Mouse (Mus musculus): Measurements from ENCODE around the gene Tmem30b. TPM values are rescaled to one million over a fixed set of nuclear protein-coding genes. Genes with fewer than 3 reads are reported as not detected.

Gene Tmem30b
- polyA plus RNA-seq (2012; fragmentation: generic; extraction: Trizol): not detected

DNA sequence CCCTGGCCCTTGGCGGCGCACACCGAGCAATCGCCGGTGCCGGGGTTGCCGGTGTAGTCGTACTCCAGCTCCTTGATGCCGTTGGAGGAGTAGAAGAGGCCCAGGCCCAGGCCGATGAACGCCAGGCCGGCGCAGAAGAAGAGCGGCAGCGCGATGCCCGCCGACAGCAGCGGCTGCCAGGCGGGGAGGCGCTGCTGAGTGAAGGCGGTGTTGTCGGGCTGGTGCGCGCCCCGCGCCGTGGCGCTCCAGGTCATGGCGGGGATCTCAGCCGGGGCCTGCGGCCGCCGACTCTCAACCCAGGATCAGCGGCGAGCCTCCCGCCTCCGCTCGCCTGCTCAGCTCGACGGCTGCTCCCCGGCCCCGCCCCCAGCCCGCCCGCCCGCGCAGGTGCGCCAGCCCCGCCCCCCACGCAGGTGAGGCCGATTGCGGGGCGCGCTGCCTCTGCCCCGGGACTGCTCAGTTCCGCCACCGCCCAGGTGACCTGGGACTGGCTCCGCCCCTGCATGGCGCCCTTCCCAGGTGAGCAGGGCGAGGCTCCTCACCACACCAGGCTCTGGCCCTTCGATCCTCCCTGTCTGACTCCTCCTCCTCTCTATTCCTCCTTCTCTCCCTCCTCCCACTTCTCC is at the start of gene Tmem30b:
Gene Tmem30b, minus strand, starts transcription at position 307 of the 626 bp plus-strand sequence.
- Histone ChIP-seq H3K79me2 (ENCODE audit: control insufficient read depth, insufficient read depth) (no peaks in the 10 kb centered on the region), H3ac (ENCODE audit: control insufficient read depth, insufficient read length) (no peak within 1 kb of the TSS), H3K36me3 (ENCODE audit: control insufficient read depth, insufficient read depth) (no peaks in the 10 kb centered on the region), H3K4me3 (no peak within 1 kb of the TSS), H3K27me3 (ENCODE audit: control insufficient read depth, insufficient read depth, insufficient read length) (no peaks in the 10 kb centered on the region), H3K4me2 (ENCODE audit: low read depth) (no peak within 1 kb of the TSS)
- no peak for TF ChIP-seq SRF (IDR thresholded peaks at IDR 0.05; ENCODE audit: control insufficient read depth, insufficient read length, low read depth)
- TF ChIP-seq POLR2A (IDR thresholded peaks at IDR 0.05; ENCODE audit: insufficient read length, low read depth): no peak
- TF ChIP-seq USF1 (IDR thresholded peaks at IDR 0.05; ENCODE audit: low read depth): no peak
- no peak for TF ChIP-seq REST (IDR thresholded peaks at IDR 0.05; ENCODE audit: insufficient read depth, insufficient read length)
- TF ChIP-seq MAX (IDR thresholded peaks at IDR 0.05; ENCODE audit: low read depth): no peak
- TF ChIP-seq E2F4 (IDR thresholded peaks at IDR 0.05; ENCODE audit: insufficient read depth): no peak
- TF ChIP-seq CEBPB (IDR thresholded peaks at IDR 0.05; ENCODE audit: insufficient read depth, poor library complexity, severe bottlenecking): no peak
- TF ChIP-seq POLR2AphosphoS2 (IDR thresholded peaks at IDR 0.05; ENCODE audit: insufficient read length, low read depth): no peak
- no peak for TF ChIP-seq TCF3 (IDR thresholded peaks at IDR 0.05; ENCODE audit: insufficient read length, low read depth)
- no peak for TF ChIP-seq MYOD1 (IDR thresholded peaks at IDR 0.05; ENCODE audit: control insufficient read depth in 1 of 3, insufficient read length in 2 of 3, low read depth in 2 of 3)
- TF ChIP-seq MYOG (IDR thresholded peaks at IDR 0.05; ENCODE audit: control insufficient read depth in 1 of 3, insufficient read depth in 1 of 3, insufficient read length in 2 of 3, low read depth in 2 of 3): no peak
- no peak for TF ChIP-seq TCF12 (IDR thresholded peaks at IDR 0.05; ENCODE audit: insufficient read depth, poor library complexity, severe bottlenecking)

DNA sequence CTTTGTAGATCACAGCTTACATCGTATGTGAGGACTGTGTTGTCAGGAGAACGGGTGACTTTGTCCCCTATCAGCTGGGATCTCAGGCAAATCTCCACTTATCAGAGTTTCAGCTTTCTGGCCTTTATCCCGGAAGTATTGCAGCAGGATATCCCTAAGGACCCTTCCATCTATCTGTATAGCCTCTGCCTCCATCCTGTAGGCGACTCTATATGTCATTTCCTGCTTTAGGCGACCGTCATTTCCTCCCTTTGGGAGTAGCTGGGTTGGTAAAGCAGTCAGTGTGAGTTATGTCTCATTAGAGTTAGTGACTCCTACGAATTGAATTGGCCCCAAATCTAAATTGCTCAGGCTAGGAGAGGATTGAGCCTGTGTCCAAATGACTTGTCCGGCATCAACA is 49.0 kb upstream of the Tmem30b start:
- Histone ChIP-seq H3K36me3 (ENCODE audit: control insufficient read depth, insufficient read depth) (no peaks in the 10 kb centered on the region), H3K4me2 (ENCODE audit: low read depth) (no peak overlapping the region), H3K27me3 (ENCODE audit: control insufficient read depth, insufficient read depth, insufficient read length) (peaks cover 41% of the 10 kb centered on the region), H3K4me3 (no peak overlapping the region), H3ac (ENCODE audit: control insufficient read depth, insufficient read length) (no peak overlapping the region), H3K79me2 (ENCODE audit: control insufficient read depth, insufficient read depth) (no peaks in the 10 kb centered on the region)
- TF ChIP-seq TCF3 (IDR thresholded peaks at IDR 0.05; ENCODE audit: insufficient read length, low read depth) (no peak), SRF (IDR thresholded peaks at IDR 0.05; ENCODE audit: control insufficient read depth, insufficient read length, low read depth) (no peak), POLR2AphosphoS2 (IDR thresholded peaks at IDR 0.05; ENCODE audit: insufficient read length, low read depth) (no peak), TCF12 (IDR thresholded peaks at IDR 0.05; ENCODE audit: insufficient read depth, poor library complexity, severe bottlenecking) (no peak), MYOD1 (IDR thresholded peaks at IDR 0.05; ENCODE audit: control insufficient read depth in 1 of 3, insufficient read length in 2 of 3, low read depth in 2 of 3) (no peak), MYOG (IDR thresholded peaks at IDR 0.05; ENCODE audit: control insufficient read depth in 1 of 3, insufficient read depth in 1 of 3, insufficient read length in 2 of 3, low read depth in 2 of 3) (no peak), POLR2A (IDR thresholded peaks at IDR 0.05; ENCODE audit: insufficient read length, low read depth) (no peak), REST (IDR thresholded peaks at IDR 0.05; ENCODE audit: insufficient read depth, insufficient read length) (no peak), E2F4 (IDR thresholded peaks at IDR 0.05; ENCODE audit: insufficient read depth) (no peak), USF1 (IDR thresholded peaks at IDR 0.05; ENCODE audit: low read depth) (no peak), CEBPB (IDR thresholded peaks at IDR 0.05; ENCODE audit: insufficient read depth, poor library complexity, severe bottlenecking) (no peak), MAX (IDR thresholded peaks at IDR 0.05; ENCODE audit: low read depth) (no peak)

DNA sequence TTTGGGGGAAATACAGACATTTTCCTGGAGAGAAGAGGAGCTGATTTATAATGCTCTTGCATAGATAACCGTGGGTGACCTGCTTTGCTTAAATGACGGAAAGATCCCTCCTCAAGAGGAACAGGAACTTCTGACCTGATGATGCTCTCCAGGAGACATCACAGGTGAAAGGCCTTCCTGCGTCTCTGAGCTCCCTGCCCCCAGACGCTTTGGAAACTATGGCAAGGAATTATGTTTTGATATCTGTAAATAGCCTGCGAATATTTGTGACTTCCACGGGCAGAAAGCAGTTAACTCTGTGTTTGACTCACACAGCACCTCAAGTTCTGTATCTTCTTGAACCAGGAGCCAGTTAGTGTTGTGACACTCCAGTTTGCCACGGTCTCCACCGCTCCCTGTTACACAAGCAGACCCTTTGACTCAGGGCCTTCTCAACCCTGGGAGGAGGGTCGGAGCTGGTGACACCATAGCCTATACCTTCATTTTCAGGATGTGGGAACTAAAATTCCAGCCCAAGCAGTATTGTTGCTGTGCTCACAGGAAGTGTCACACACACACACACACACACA is 48.1 kb upstream of the Tmem30b start:
- no peak overlapping the region for H3ac ChIP-seq (ENCODE audit: control insufficient read depth, insufficient read length)

DNA sequence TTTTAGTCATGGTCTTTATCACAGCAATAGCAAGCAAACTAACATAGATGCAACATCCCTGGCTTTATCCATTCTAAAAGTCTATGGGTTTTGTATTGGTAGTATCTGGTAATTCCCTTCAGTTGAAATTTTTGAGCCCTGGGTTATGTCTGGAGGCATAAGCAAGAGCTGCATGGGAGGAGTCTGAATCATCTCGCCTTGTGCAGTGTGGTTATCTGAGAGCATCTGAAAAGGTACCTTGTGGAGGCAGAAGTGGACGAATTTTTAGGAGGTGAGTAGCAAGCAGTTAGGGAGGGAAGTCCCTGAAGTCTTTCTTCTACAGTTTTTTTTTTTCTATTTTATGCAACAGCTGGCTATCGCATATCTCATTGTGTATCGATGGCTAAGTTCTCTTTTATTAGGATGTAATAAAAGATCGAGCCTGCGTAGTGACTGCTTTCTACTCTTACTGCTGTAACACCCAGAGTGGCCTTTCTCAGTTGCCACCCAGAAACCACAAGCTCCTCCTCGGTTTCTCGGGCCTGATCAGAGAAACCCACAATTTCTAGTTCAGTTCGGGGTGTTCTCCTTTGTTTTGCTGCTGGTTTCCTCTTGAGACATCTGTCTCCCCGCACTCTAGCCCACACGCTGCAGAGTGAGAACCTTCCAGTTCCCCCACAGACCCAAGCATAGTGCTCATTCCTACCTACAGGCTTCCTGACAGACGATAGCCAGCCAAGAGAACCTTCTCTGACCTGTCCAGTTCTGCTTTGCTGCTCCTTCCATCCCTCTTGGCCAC is 47.0 kb upstream of the Tmem30b start:
- Histone ChIP-seq H3K4me3 (no peak overlapping the region), H3ac (ENCODE audit: control insufficient read depth, insufficient read length) (no peak overlapping the region), H3K27me3 (ENCODE audit: control insufficient read depth, insufficient read depth, insufficient read length) (peaks cover 40% of the 10 kb centered on the region), H3K79me2 (ENCODE audit: control insufficient read depth, insufficient read depth) (no peaks in the 10 kb centered on the region), H3K4me2 (ENCODE audit: low read depth) (no peak overlapping the region), H3K36me3 (ENCODE audit: control insufficient read depth, insufficient read depth) (no peaks in the 10 kb centered on the region)
- TF ChIP-seq REST (IDR thresholded peaks at IDR 0.05; ENCODE audit: insufficient read depth, insufficient read length): no peak
- TF ChIP-seq MYOG (IDR thresholded peaks at IDR 0.05; ENCODE audit: control insufficient read depth in 1 of 3, insufficient read depth in 1 of 3, insufficient read length in 2 of 3, low read depth in 2 of 3): no peak
- no peak for TF ChIP-seq CEBPB (IDR thresholded peaks at IDR 0.05; ENCODE audit: insufficient read depth, poor library complexity, severe bottlenecking)
- TF ChIP-seq MYOD1 (IDR thresholded peaks at IDR 0.05; ENCODE audit: control insufficient read depth in 1 of 3, insufficient read length in 2 of 3, low read depth in 2 of 3): no peak
- no peak for TF ChIP-seq POLR2AphosphoS2 (IDR thresholded peaks at IDR 0.05; ENCODE audit: insufficient read length, low read depth)
- TF ChIP-seq USF1 (IDR thresholded peaks at IDR 0.05; ENCODE audit: low read depth): no peak
- TF ChIP-seq MAX (IDR thresholded peaks at IDR 0.05; ENCODE audit: low read depth): no peak

More for the DNA sequence above, 48.1 kb upstream of the Tmem30b start:
- H3K27me3 ChIP-seq (ENCODE audit: control insufficient read depth, insufficient read depth, insufficient read length): peaks cover 41% of the 10 kb centered on the region
- no peak overlapping the region for H3K4me2 ChIP-seq (ENCODE audit: low read depth)
- H3K4me3 ChIP-seq: no peak overlapping the region
- H3K36me3 ChIP-seq (ENCODE audit: control insufficient read depth, insufficient read depth): no peaks in the 10 kb centered on the region
- no peak for TF ChIP-seq REST (IDR thresholded peaks at IDR 0.05; ENCODE audit: insufficient read depth, insufficient read length)
- TF ChIP-seq MAX (IDR thresholded peaks at IDR 0.05; ENCODE audit: low read depth): no peak
- TF ChIP-seq E2F4 (IDR thresholded peaks at IDR 0.05; ENCODE audit: insufficient read depth): no peak
- TF ChIP-seq POLR2A (IDR thresholded peaks at IDR 0.05; ENCODE audit: insufficient read length, low read depth): no peak
- TF ChIP-seq POLR2AphosphoS2 (IDR thresholded peaks at IDR 0.05; ENCODE audit: insufficient read length, low read depth): no peak
- TF ChIP-seq TCF3 (IDR thresholded peaks at IDR 0.05; ENCODE audit: insufficient read length, low read depth): no peak
- TF ChIP-seq CEBPB (IDR thresholded peaks at IDR 0.05; ENCODE audit: insufficient read depth, poor library complexity, severe bottlenecking): no peak
- H3K79me2 ChIP-seq (ENCODE audit: control insufficient read depth, insufficient read depth): no peaks in the 10 kb centered on the region

All from myocyte (in vitro differentiated cells).